Mouse (Mus musculus) monocyte, adult 2 months (primary cell): ENCODE measurements around the gene Pkd1l2.

ENCODE experiments used
- DNase-seq, 2 experiments: peaks; one replicate each; pipeline ENCODE4 v3.0.0; 2022; ENCODE audit warnings: low spot score in 2 of 2, low read depth in 1 of 2

Gene Pkd1l2

GRCm38 (mm10) chr8:117082399-117082872 is at the start of gene Pkd1l2:
TSS of gene Pkd1l2 (minus strand) at chr8:117082449.
- DNase-seq, result no peak

DNA sequence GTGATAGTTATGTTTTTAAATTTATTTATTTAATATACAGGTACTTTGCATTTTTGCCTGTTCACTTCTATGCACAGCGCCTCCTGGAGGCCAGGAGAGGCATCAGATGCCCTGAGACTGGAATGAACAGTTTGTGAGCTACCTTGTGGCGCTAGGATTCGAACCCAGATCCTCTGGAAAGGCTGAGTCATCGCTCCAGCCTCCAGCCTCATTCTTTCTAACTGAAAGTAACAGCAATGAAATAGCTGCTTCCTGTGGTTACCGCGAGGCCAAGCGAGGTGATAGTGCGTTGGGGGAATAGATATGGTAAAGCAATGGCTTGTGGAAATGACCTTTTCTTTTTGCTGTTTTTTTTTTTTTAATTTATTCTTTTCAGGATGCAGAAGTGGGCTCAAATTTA is 44.8 kb upstream of the Pkd1l2 start:
- DNase-seq, result no peak

DNA sequence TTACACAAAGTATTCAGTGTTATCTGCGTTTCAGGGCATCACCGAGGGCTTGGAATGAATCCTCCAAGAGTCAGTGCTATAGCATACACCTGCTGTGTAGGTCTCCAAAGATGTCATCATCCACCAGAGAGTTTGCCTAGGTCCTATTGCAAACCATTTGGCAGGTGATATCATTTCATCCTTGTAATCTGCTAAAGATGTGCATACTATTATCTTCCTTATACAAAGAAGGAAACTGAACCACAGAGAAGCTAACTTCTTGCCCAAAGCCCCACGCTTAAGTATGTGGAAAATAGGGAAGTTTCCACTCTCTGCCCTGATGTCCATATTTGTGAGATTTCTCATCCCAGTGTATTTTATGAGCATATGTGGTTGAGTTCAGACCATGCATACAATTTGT is 44.2 kb upstream of the Pkd1l2 start:
- DNase-seq, result no peak

DNA sequence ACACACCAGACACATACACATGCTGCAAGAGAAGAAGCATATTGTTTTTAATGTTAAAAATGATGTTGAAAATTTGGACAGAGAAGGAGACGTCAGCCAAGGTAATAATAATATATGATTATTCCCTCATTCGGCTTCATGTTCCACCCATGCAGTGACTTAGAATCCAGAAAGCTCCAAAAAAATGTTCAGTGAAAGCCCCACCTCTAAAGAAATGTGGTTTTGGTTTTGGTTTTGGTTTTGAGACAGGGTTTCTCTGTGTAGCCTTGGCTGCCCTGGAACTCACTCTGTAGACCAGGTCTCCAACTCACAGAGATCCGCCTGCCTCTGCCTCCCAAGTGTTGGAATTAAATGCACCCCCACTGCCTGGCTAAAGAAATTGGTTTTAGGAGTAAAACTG is 43.6 kb upstream of the Pkd1l2 start:
- no peak for DNase-seq

- DNase-seq, result no peak
Observed at GRCm38 (mm10) chr8:117123850-117124633, 41.8 kb upstream of the Pkd1l2 start.

DNA sequence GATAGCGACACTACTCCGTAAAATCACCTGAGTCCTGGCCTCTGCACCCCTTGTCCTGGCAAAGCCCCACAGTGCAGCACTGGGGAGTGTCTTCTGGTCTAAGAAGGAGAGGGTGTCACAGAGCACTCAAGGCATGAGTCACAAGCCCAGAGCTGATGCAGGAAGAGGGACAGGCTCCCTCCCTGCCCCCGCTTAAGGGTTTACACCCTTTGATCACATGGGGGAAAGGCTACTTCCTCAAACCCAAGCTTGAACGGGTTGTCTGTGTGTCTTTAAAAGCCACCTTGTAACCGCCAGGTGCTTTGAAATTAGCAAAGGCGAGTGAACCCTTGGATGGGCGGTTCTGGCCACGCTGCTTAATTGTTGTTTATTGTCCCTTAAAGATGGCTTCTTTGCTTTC is 39.0 kb upstream of the Pkd1l2 start:
- peak; percentile 43 to 63 for DNase-seq

DNA sequence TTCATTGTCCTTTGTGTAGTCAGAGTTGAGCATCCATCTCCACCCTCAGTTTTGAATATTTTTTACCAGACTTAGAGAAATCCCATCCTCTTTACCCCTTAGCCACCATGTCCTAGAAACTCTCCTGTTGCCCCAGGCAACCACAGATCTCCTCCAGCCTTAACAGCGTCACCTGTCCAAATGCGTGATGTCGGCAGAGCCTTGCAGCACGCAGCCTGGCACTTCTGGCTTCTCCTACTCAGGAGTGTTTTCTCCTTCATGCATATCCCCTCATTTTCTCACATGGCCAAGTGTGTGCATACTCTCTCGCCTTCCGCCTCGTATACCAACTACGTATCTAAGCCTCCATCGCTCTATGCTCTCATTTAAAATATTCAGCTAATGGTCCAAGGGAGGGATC is 36.2 kb upstream of the Pkd1l2 start:
- DNase-seq, result no peak

- DNase-seq, result no peak
Observed at GRCm38 (mm10) chr8:117116534-117116933, 34.3 kb upstream of the Pkd1l2 start.

- no peak for DNase-seq
Observed at GRCm38 (mm10) chr8:117115676-117116446, 33.6 kb upstream of the Pkd1l2 start.

- no peak for DNase-seq
Observed at GRCm38 (mm10) chr8:117115094-117115493, 32.8 kb upstream of the Pkd1l2 start.

- no peak for DNase-seq
Observed at GRCm38 (mm10) chr8:117112261-117112660, 30.0 kb upstream of the Pkd1l2 start.

DNA sequence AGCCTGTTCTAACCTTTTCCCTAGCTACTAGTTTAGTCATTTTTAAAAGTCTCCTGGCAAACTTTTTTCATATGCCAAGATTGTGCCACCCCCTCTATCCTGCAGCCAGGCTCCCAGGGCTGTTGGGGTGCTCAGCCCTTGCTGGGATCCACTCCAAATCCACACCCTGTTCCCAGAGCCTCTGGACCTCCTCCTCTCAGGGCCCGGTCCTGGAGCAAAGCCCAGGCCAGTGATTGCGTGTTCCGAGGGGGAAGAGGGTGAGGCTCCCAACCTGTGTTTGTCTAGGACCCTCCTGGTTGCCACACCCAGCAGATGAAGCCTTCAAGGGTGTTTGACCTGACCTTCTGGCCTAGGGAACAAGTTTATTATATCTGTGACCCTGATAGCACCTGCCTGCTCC is 29.4 kb upstream of the Pkd1l2 start:
- DNase-seq, result no peak

GRCm38 (mm10) chr8:117109801-117110390 is 27.6 kb upstream of the Pkd1l2 start:
- DNase-seq, result peak in 1 of 2 experiments; percentile 47

DNA sequence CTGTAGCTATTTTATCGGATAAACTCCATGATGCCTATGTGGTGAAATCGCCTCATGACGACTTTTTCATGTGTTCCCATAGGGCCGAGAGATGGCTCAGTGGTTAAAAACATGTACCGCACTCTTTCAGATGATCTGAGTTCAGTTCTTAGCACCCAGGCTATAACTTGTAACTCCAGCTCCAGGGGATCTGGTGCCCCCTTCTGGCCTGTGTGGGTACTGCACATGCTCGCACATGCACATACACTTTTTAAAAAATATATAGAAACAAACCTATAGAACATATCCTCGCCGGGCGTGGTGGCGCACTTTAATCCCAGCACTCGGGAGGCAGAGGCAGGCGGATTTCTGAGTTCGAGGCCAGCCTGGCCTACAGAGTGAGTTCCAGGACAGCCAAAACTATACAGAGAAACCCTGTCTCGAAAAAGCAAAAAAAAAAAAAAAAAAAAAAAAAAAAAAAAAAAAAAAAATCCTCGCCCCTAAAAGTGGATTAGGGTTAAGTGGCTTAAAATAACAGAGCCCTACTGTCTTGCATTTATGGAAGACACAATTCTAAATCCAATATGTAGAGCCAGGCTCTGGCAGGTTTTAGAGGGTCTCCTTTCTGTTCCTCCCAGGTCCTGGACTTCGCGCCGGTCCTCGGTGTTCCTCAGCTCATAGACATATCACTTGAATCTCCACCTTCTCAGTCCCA is 26.9 kb upstream of the Pkd1l2 start:
- no peak for DNase-seq

- DNase-seq, result peak in 1 of 2 experiments; percentile 56
Observed at GRCm38 (mm10) chr8:117107533-117107932, 25.3 kb upstream of the Pkd1l2 start.

- DNase-seq, result no peak
Observed at GRCm38 (mm10) chr8:117097564-117098191, 15.4 kb upstream of the Pkd1l2 start.

GRCm38 (mm10) chr8:117097051-117097563 is 14.9 kb upstream of the Pkd1l2 start:
- no peak for DNase-seq

DNA sequence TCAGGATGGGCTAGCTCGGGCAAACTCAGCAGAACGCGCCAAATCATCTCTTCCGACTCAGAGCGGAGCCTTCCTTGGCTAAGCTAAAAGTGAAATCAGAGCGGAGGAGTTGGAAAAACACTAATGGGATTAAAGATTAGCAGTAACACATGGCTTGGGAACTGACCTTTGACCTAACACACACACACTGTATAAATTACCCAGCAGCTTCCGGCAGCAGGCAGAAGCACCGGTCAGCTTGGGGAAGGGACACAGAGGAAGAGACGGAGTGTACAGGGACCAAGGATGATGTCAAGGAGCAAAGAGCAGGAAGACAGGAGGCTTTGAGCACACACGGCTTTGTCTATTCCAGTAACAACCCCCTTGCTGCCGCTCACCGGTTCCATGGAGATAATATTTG is 13.4 kb upstream of the Pkd1l2 start, which contains the start of gene Bco1:
TSS of gene Bco1 (plus strand) at position 208 of the 400 bp plus-strand sequence.
- no peak for DNase-seq

- no peak for DNase-seq
Observed at GRCm38 (mm10) chr8:117094053-117094452, 11.8 kb upstream of the Pkd1l2 start.

DNA sequence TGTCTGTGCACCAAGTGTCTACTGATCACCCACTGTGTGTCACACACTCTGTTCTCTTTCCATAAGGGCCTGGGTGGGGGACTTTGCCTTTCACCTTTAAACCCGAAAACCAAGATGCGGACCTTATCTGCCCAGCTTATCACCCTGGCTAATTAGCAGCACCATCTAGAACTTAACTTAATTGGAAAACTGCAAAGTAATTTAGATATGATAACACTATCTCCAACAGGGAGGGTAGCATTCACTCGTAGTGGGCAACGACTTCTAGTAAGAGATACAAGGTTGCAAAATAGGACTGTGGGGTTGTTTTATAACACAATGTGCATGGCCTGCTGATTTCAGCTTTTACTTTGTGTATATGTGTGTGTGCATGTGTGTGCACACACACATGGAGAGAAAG is 7.6 kb upstream of the Pkd1l2 start:
- no peak for DNase-seq
